18 mouse cellular contexts compared by ENCODE assay signal in genomic region chr6:89121023-89121745, GRCm38 (mm10).
DNase-seq lines count a peak whose midpoint lies in the region; ATAC-seq and TF ChIP-seq lines count a peak whose summit lies in the region.
"Had no signal": no experiment of that assay in that cellular context is flagged by ENCODE, and none has a peak within 500 bp of the region (broad histone marks: within the 10 kb centered on the region; RNA-seq: fewer than 3 reads in every experiment).

No protein-coding gene starts in this region.

- H3K27ac ChIP-seq in hindbrain, embryonic 12.5 days = no peak overlapping the region
- no peak overlapping the region for H3K27ac ChIP-seq in hindbrain, embryonic 10.5 days
- H3K27ac ChIP-seq in hindbrain, postnatal 0 days = no peak overlapping the region
- no peak overlapping the region for H3K27ac ChIP-seq in neural tube, embryonic 15.5 days (replicated peaks)
- H3K27ac ChIP-seq: gastrocnemius, adult 2 months had no signal

- peaks cover 4% of the 10 kb centered on the region; the same call in 1 of the 2 replicates for H3K27me3 ChIP-seq in hindbrain, embryonic 12.5 days
- peaks cover 5% of the 10 kb centered on the region; the same call in 1 of the 2 replicates for H3K27me3 ChIP-seq in hindbrain, embryonic 10.5 days (ENCODE audit: insufficient read depth, poor library complexity, severe bottlenecking)
- H3K27me3 ChIP-seq in hindbrain, postnatal 0 days (ENCODE audit: insufficient read depth, low read length) = no peaks in the 10 kb centered on the region
- no peaks in the 10 kb centered on the region; the same call in 1 of the 2 replicates for H3K27me3 ChIP-seq in neural tube, embryonic 15.5 days (replicated peaks)

- no peak for DNase-seq in hindbrain, embryonic 10.5 days (ENCODE audit: low spot score)
- peak; percentile 28 for DNase-seq in NIH3T3 (ENCODE audit: low read depth)
- DNase-seq in hindbrain, postnatal 0 days (ENCODE audit: low spot score) = no peak
- DNase-seq in ovary, postnatal 14 days (ENCODE audit: low spot score) = no peak
- DNase-seq in layer of hippocampus, adult 18-20 months (ENCODE audit: low spot score in 2 of 2) = no peak
- DNase-seq: cerebellum, adult 11-12 months; cerebellum, postnatal 36 days; gastrocnemius, adult 2 months; heart, adult 18-20 months; kidney, adult 18-20 months; kidney, postnatal 25 days; liver; lung, adult 18-20 months; thymus, adult 2 months had no signal

- no peak overlapping the region for H3K4me3 ChIP-seq in hindbrain, embryonic 12.5 days
- H3K4me3 ChIP-seq in hindbrain, embryonic 10.5 days = no peak overlapping the region
- no peak overlapping the region for H3K4me3 ChIP-seq in hindbrain, postnatal 0 days (ENCODE audit: low read length)
- no peak overlapping the region for H3K4me3 ChIP-seq in neural tube, embryonic 15.5 days (replicated peaks)
- H3K4me3 ChIP-seq: erythroblast, embryonic 14.5 days; gastrocnemius, adult 2 months had no signal

- H3K9me3 ChIP-seq in hindbrain, embryonic 12.5 days (replicated peaks) = no peaks in the 10 kb centered on the region
- no peaks in the 10 kb centered on the region for H3K9me3 ChIP-seq in hindbrain, embryonic 10.5 days
- no peaks in the 10 kb centered on the region for H3K9me3 ChIP-seq in hindbrain, postnatal 0 days (ENCODE audit: low read length)
- no peaks in the 10 kb centered on the region for H3K9me3 ChIP-seq in neural tube, embryonic 15.5 days (replicated peaks)

- WGBS in hindbrain, embryonic 12.5 days = 62% methylated on average over 4 of the region's 4 CpGs
- 75% methylated on average over 4 of the region's 4 CpGs for WGBS in hindbrain, embryonic 10.5 days
- WGBS in hindbrain, postnatal 0 days = 47% methylated on average over 4 of the region's 4 CpGs
- 55% methylated on average over 4 of the region's 4 CpGs for WGBS in neural tube, embryonic 15.5 days

- H3K36me3 ChIP-seq in hindbrain, embryonic 12.5 days = no peaks in the 10 kb centered on the region
- no peaks in the 10 kb centered on the region for H3K36me3 ChIP-seq in hindbrain, embryonic 10.5 days
- no peaks in the 10 kb centered on the region for H3K36me3 ChIP-seq in hindbrain, postnatal 0 days (ENCODE audit: insufficient read depth, low read length)
- no peaks in the 10 kb centered on the region for H3K36me3 ChIP-seq in neural tube, embryonic 15.5 days

- H3K4me2 ChIP-seq in hindbrain, embryonic 12.5 days (replicated peaks) = no peak overlapping the region
- no peak overlapping the region for H3K4me2 ChIP-seq in hindbrain, postnatal 0 days (ENCODE audit: low read depth, low read length)
- H3K4me2 ChIP-seq in neural tube, embryonic 15.5 days = no peak overlapping the region

- H3K9ac ChIP-seq in hindbrain, embryonic 12.5 days = no peak overlapping the region
- no peak overlapping the region for H3K9ac ChIP-seq in hindbrain, postnatal 0 days (replicated peaks; ENCODE audit: low read length)
- H3K9ac ChIP-seq in neural tube, embryonic 15.5 days (replicated peaks) = no peak overlapping the region

- peaks cover 8% of the 10 kb centered on the region for H3K4me1 ChIP-seq in hindbrain, embryonic 12.5 days
- H3K4me1 ChIP-seq in hindbrain, embryonic 10.5 days (replicated peaks) = peaks cover 33% of the 10 kb centered on the region
- no peaks in the 10 kb centered on the region for H3K4me1 ChIP-seq in hindbrain, postnatal 0 days (ENCODE audit: insufficient read depth, low read length)
- H3K4me1 ChIP-seq in neural tube, embryonic 15.5 days = peaks cover 8% of the 10 kb centered on the region; the same call in 1 of the 2 replicates

- TF ChIP-seq CTCF in hindbrain, postnatal 0 days (IDR thresholded peaks at IDR 0.05; ENCODE audit: low read depth) = no peak

- peak; percentile 39; the same call in 1 of the 2 replicates for ATAC-seq in hindbrain, embryonic 12.5 days (ENCODE audit: low FRiP score)
- ATAC-seq in hindbrain, postnatal 0 days = peak; percentile 58
- ATAC-seq in neural tube, embryonic 15.5 days (ENCODE audit: low FRiP score) = peak; percentile 51
- ATAC-seq: forebrain, embryonic 14.5 days had no signal
